Mouse (Mus musculus): ENCODE results near the gene Rcbtb2.

DNA sequence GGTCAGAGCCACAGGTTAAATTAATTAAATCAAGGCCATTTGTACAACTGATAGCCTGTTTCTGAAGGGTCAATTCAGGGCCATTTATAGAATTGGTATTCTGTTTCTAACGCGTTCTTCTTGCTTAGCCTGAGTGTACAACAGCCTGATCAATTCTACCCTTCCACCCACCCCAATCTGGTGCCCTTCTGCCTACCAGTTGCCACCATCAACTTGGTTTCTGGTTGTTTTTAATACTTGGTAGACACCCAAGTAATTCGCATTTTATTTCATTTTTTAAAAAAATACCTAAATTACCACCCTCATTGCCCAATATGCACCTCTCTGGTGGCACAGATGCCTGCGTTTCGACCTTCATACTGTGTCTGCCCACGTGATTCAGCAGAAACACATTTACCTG lies 17.9 kb upstream of the Rcbtb2 start:
- TF ChIP-seq CTCF (conservative IDR thresholded peaks at IDR 0.05; ENCODE audit: low read length) (no peak), POU5F1 (IDR thresholded peaks at IDR 0.05; ENCODE audit: borderline replicate concordance, low read length) (no peak), NANOG (IDR thresholded peaks at IDR 0.05; ENCODE audit: borderline replicate concordance, low read length) (no peak)

Measured in E14TG2a.4 (cell line).